Mouse (Mus musculus) right cerebral cortex, postnatal 10 days (tissue): ENCODE measurements around the gene Cacybp.

Experiments used
- DNase-seq, 2 experiments: peaks; one replicate each; pipeline ENCODE4 v3.0.0; 2021; ENCODE audit warnings: low spot score in 2 of 2

The Cacybp gene

DNA sequence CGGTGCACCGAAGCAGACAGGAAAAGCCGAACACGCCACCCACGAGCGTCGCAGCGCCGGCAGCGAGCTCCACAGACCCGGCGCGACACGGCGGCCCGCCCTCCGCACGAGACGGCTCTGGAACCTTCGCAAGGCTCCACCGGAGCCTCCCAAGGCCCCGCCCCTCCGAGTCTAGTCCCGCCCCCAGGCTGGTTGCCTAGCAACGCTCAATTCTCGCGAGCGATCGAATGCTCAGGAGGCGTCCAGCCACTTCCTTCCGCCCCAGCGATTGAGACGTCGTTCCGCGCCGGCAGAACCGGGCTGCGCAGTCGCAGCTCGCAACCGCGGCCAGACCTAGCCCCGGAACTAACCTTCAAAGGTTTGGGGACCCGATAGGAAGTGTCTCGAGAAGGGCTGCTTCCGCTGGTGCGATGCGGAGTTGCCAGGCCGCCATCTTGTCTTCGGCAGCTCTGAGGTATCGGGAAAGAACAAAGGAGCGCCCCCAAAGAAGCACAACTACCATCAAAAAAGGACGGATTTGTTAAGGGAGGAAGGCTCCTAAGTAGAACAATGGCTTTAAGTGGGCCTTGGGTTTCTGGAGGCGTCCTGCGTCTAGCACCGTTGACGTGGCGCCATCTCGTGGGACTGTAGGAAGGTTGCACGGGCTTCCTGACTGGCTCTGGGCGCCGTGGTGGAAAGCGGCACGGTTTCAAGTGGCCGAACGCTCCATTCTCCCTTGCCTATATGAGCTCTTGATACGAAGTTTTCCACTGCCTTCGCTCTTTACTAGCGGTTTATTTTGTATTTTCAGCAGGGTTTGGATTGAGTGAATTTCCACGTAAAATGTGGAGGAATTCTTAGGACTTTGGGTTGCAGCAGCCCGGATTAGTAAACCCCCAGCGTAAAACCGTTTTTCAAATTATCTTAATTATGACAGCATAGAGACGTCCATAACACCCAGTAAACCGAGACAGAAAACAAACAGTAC is at the start of gene Cacybp:
Gene Cacybp (minus strand): TSS at position 173 of the 967 bp plus-strand sequence.
- DNase-seq, result peak; percentile 99 to 100

DNA sequence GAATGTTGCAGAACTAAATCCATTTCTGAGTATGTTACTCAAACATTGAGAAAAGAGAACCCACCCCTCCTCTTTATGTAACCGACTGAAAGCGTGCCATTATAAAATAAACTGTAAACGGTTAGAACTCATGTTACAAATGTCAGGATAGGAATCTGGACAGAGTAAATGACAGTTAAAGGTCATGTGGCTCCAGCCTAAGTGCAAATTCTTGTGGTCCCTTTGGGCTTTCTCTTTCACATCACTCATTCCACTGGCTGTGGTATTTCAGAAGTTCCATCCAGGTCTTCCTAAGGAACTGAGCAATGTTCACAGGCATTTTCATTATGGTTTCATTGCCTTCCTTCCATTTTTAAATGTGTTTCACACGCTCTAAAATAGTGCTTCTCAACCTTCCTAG is 49.7 kb upstream of the Cacybp start:
- DNase-seq, result no peak

DNA sequence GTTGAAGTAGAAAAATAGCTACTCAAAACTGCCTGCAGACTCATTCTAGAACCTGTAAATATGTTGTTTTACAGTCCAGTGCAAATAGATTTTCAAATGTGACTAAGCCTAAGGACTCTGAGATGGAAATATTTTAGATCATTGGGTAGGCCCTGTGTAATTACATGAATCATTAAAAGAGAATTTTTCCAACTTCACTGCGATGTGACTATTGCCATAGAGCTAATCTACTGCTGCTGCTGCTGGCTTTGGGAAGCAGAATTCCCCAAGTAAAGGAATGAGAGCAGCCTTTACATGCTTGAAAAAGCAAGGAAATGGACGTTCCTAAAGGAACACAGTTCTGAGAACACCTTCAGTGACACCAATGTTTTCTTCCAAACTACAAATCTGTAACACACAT is 49.2 kb upstream of the Cacybp start:
- no peak for DNase-seq

DNA sequence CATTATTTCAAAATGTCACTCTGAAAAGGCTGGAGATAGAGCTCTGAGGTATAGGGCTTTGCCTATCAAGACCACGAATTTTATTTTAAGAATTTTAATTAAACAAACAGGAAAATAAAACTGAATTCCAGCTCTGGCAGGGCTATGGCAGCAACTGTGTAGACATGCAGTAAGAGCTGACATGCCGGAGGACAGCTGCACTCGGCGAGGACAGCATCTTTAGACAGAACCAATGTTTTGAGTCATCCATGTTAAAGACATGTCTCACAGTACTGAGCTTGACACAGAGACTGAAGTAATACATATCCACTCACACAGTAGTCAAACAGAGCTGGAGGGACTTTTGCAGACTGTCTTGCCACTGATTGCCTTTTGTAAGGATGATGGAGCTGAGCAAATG is 47.9 kb upstream of the Cacybp start:
- DNase-seq, result no peak

GRCm38 (mm10) chr1:160259884-160260283 is 47.2 kb upstream of the Cacybp start:
- DNase-seq, result peak; percentile 29 to 50

DNA sequence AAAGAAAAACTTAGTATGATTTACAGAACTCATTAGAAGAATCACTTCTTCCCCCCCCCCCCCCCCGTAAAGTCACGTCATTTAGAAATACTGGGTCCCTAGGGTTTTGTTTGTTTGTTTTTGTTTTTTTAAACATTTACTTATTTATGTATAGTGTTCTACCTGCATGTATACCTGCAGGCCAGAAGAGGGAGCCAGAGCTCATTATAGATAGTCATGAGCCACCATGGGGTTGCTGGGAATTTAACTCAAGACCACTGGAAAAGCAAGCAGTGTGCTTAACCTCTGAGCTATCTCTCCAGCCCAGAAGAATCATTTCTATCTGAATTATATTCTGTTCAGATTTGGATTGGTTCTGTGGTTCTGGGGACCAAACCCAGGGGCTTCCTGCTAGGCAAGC is 40.4 kb upstream of the Cacybp start:
- no peak for DNase-seq

DNA sequence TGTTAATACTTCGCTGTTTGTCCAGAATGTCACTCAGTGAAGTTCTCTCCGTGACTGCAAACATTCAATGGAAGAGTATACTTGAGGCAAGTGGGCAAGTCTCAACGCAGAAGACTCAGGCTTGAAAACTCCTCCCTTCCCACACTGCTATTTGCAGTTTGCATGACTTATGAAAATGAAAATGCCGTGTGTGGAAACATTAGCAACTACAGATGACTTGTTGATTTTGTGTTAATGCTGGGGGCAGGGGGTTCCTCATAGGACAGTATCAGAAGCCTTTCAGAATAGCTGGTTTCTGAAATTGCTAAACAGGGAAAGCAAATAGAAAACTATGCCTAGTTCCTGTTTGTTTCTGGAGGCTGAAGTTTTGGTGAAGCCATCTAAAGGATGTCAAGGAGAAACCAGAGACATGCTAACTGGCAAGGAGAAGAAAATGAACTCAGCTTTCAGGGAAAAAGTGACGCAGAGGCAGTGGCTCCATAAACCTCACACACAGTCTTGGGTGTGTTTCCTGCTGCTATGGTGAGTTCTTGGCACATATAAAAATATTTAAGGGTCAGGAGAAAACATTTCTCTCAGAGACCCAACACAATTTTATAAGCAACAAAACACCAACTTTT is 38.8 kb upstream of the Cacybp start:
- no peak for DNase-seq

- no peak for DNase-seq
These were observed 38.1 kb upstream of the Cacybp start for GRCm38 (mm10) chr1:160250782-160251181.

DNA sequence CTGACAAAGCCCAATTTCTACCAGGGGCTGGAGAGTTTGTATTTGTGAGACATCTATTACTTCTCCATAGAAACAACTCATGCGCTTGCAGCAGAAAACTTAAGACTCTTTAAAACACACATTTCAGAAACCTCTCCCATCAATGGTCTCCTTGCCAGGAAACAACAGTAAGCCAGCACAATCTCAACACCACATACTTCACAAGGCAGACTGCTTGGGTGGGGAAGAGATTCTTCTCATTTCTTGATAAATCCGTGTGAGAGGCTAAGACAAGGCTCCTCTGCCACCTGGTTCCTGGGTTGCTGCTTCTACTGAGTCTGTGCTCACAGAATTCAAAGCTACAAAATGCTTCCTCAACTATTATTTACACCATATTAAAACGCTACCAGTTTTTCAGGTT is 37.1 kb upstream of the Cacybp start:
- no peak for DNase-seq

DNA sequence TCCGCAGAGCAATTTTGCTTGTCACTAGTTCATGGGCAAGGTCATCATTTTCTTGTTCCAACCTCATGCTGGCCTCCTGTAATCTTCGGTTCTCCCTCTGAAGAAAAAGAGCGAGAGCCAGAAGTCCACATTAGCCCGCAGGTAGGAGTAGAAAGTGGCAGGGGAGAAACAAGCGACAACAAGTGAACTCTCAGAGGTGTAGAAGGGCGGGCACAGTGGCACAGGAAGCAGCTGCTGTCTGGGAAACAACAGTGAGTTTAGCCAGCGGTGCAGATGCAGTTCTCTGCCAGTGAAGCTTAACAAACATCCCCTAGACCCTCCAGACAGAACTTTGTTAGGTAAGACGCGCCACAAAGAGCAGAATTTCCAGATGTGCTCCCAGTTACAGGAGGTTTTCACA is 34.8 kb upstream of the Cacybp start:
- DNase-seq, result no peak

GRCm38 (mm10) chr1:160246844-160247243 is 34.2 kb upstream of the Cacybp start:
- DNase-seq, result peak in 1 of 2 experiments; percentile 37

DNA sequence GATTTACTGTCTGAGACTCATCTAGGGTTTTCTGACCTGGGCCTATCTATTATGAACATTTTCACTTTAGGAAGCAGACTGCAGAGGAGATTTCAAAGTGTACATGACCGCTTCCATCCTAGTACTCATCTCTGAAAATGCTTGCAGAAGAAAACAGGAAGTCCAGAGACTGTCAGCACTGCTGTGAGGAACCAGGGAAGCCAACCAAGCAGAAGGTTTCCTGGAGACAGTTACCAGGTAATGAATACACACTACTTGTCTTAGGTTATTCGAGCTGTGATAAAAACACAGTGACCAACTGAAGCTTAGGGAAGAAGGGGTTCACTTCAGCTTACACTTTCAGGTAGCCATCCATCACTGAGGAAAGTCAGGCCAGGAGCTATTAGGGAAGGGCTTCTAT is 33.3 kb upstream of the Cacybp start:
- DNase-seq, result no peak

DNA sequence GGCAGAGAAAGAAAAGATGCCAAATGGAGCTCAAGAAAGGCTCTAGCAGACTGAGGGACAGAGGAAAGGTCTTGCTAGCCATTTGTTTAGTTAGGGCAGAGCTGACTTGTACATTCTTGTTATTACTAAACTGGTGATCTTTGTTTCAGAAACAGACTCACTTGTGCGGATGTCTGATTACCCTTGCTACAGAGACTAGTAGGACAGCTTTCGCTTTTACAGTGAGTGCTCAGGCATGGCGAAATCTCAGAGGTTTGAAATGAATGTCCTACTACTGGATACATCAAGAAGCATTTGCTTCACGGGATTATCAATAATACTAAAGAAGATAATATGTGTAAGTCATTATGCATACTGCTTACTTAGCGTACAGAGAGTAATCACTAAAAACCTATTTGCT is 32.0 kb upstream of the Cacybp start:
- no peak for DNase-seq

DNA sequence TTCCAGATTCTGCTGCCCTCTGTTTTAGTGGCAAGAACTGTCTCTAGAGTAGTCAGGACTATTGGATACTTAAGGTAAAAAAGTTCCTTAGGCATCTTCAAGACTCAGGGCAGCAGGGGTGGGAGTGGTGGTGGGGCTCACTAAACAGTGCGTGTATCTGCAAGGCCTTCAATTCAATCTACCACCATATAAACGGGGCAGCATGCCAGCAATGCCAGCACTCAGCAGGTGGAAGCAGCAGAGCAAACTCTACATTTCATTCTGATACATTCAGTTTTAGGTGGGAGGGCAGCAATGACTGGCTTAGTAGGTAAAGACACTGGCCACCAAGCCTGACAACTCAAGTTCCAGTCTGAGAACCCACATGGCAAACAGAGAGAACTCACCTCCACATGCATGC is 27.4 kb upstream of the Cacybp start:
- no peak for DNase-seq

DNA sequence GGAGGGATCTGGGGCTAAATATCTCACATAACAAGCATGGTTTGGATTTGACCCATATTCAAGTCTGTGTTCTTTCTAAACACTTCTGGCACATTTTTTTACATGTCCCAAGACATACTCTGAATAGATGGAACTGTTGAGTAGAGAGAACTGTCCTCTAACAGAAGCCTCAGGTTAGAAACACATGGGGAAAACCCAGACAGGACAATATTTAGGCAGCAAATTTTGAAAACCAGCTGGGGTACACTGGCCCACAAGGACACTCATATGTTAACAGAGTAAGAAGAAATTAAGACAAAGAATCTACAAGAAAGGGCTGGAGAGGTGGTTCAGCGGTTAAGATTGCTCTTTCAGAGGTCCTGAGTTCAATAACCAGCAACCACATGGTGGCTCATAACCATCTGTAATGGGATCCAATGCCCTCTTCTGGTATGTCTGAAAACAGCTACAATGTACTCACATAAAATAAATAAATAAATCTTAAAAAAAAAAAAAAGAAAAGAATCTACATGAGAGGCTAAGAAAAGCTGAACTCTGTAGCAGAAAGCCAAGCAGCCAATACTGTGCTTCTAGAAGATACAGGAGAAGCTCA is 26.3 kb upstream of the Cacybp start:
- DNase-seq, result no peak

- DNase-seq, result no peak
These were observed 25.3 kb upstream of the Cacybp start for GRCm38 (mm10) chr1:160237981-160238380.

DNA sequence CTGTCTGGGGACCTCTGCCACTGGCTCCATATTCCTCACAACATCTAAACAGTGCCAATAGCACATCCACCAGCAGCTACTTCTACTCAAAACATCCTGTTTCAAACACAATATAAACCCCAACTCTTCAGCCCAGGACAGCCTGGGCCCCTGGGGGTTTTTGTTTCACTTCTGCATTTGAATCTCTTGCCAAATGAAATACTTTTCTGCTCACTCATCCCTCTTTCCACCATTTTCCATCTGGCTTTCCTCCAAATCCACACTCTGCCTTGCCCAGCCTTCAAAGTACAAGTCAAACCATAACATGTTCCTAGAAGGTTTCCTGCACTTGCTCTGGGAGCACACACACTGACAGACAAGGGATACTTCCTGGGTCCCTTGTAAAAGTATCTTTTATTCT is 21.2 kb upstream of the Cacybp start:
- no peak for DNase-seq

DNA sequence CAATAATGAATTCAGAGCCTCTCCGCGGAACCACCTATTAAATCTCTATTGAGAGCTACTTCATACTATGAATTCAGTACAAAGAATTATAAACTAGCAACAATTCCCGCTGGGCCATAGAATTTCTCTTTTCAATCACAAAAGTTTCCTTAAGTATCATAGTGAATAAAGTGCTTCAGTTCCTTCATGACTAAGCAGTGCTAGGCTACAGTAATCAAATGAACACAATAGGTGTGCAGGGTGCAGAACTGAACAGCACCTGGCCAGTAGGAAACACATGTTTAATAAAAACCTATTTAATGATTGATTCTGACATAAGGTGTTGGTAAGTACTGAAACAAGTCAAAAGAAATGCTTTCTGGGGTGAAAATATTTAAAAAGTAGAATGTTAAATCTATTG is 19.4 kb upstream of the Cacybp start:
- no peak for DNase-seq

- DNase-seq, result no peak
These were observed 18.3 kb upstream of the Cacybp start for GRCm38 (mm10) chr1:160231013-160231412.

DNA sequence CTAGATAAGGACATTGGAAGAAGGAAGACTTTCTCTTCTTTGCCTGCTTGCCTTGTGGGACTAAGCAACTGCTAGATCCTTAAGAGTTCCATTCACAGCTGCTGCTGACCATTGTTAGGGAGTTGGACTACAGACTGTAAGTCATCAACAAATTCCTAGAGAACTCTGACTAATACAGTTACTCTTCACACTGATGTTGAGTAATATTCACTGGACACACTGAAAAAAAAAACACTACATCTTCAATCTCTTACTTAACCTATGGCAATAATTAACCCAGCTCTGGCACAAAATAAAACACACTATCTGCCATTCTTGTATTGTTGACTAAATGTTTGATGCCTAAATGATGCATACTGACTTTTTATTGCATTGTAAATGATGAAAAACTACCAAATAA is 15.2 kb upstream of the Cacybp start:
- no peak for DNase-seq

GRCm38 (mm10) chr1:160227196-160227595 is 14.5 kb upstream of the Cacybp start:
- no peak for DNase-seq

DNA sequence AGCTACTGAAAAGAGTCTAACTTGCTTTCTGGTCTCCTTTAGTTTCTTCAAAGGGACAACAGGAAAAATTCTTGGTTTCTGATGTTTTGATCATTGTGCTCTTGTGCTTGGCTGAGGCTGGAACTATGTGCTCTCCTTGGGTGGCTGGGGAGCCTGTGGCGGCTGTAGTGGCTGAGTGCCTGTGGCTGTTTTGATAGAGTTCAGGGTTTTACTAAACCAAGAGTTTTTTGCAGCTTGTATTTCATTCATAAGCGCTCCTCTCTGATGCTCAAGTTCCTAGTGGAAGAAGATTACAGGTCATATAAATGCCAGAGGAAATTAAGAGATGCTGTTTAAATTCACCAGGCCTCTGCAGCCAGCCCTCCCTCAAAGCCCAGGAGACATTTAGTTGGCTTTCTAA is 11.4 kb upstream of the Cacybp start:
- no peak for DNase-seq

- DNase-seq, result no peak
These were observed 5.2 kb upstream of the Cacybp start for GRCm38 (mm10) chr1:160217898-160218297.
